Mouse (Mus musculus) CH12F3 (cell line): ENCODE results near the gene Traf2.

Experiments
- in situ Hi-C: fragments of 300-500 bp; cut with MboI; formaldehyde crosslinking; loops from 2 replicates; pipeline ENCODE4 v1.14.3; 2020; ENCODE audit warnings: low sequenced_read_pairs

Traf2 gene

GRCm38 (mm10) chr2:25546811-25547491 is at the start of gene Traf2:
Traf2 (minus strand) TSS chr2:25546940.
- in situ Hi-C loops = no loop called here

GRCm38 (mm10) chr2:25591863-25592262 is 45.1 kb upstream of the Traf2 start:
- in situ Hi-C loops = no loop called here

GRCm38 (mm10) chr2:25588227-25588907 is 41.6 kb upstream of the Traf2 start:
- in situ Hi-C loops = no loop called here

GRCm38 (mm10) chr2:25587290-25587689 is 40.5 kb upstream of the Traf2 start:
- in situ Hi-C loops = no loop called here

GRCm38 (mm10) chr2:25585601-25586000 is 38.9 kb upstream of the Traf2 start:
- in situ Hi-C loops = no loop called here

GRCm38 (mm10) chr2:25584856-25585255 is 38.1 kb upstream of the Traf2 start:
- in situ Hi-C loops = no loop called here

GRCm38 (mm10) chr2:25584152-25584551 is 37.4 kb upstream of the Traf2 start:
- in situ Hi-C loops = no loop called here

GRCm38 (mm10) chr2:25583571-25583970 is 36.8 kb upstream of the Traf2 start:
- in situ Hi-C loops = no loop called here

- in situ Hi-C loops = no loop called here
These were observed 36.4 kb upstream of the Traf2 start for GRCm38 (mm10) chr2:25583120-25583481.

GRCm38 (mm10) chr2:25582466-25583119 is 35.9 kb upstream of the Traf2 start:
- in situ Hi-C loops = no loop called here

GRCm38 (mm10) chr2:25581901-25582301 is 35.2 kb upstream of the Traf2 start:
- in situ Hi-C loops = no loop called here

GRCm38 (mm10) chr2:25581294-25581864 is 34.6 kb upstream of the Traf2 start, which contains the start of gene Ajm1:
Ajm1 (minus strand) TSS chr2:25581757.
- in situ Hi-C loops = no loop called here

- in situ Hi-C loops = no loop called here
These were observed 33.9 kb upstream of the Traf2 start for GRCm38 (mm10) chr2:25580621-25581101.

- in situ Hi-C loops = no loop called here
These were observed 33.2 kb upstream of the Traf2 start for GRCm38 (mm10) chr2:25579737-25580460.

GRCm38 (mm10) chr2:25578796-25579736 is 32.3 kb upstream of the Traf2 start:
- in situ Hi-C loops = no loop called here

- in situ Hi-C loops = no loop called here
These were observed 31.4 kb upstream of the Traf2 start for GRCm38 (mm10) chr2:25577951-25578795.

GRCm38 (mm10) chr2:25576965-25577891 is 30.5 kb upstream of the Traf2 start:
- in situ Hi-C loops = no loop called here
